Mouse (Mus musculus) frontal cortex, postnatal 14 days (tissue): ENCODE measurements around the gene Etaa1.
"Not testable (repeated sequence)": the region's sequence is repeated elsewhere in the genome, so short reads cannot be mapped to it uniquely, and the experiment has no call there.

ENCODE experiments used
- DNase-seq, 2 experiments: peaks; one replicate each; pipeline ENCODE4 v3.0.0; 2022; ENCODE audit warnings: low spot score in 2 of 2

The Etaa1 gene

DNA sequence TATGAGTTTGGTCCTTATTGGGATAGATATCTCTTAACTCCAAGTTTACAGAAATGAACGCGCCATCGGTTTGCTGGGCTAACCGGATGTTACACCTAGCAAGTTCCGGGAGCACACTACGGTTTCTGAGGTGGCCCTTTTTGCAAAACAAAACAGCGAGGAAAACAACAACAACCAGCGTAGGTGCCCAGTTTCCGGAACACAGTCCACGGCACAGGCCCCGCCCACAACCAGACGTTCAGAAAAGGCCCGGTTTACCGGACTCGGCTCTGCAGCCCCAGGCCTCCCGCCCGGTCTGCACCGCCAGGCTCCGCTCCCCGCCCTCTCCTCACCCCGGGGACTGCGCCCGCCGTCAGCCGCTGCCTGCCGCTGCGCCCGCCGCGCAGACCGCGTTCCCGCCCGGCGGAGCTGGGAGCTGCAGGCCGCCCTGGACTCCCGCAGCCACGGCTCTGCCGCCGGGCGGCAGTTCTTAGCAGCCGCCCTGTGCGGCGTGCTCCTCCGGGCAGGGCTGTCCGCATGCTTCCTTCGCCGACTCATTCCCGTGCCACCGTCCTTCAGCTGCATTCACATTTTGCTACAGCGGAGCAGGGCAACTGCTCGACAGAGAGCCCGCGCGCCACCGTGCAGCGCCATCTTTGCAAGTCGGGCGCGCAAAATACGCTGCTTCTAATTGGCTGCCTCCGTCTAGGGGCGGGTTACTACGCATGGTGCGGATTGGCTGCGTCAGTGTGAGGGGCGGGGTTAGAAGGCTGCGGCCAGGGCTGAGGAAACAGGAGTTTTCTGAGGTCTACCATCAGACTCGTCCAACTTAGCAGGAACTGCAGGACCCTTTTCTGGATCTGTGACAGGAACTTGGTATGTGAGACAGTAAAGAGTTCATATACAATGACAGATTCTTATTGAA lies at the start of gene Etaa1:
Gene Etaa1, minus strand, starts transcription at position 645 of the 904 bp plus-strand sequence.
- peak; percentile 88 to 93 for DNase-seq

DNA sequence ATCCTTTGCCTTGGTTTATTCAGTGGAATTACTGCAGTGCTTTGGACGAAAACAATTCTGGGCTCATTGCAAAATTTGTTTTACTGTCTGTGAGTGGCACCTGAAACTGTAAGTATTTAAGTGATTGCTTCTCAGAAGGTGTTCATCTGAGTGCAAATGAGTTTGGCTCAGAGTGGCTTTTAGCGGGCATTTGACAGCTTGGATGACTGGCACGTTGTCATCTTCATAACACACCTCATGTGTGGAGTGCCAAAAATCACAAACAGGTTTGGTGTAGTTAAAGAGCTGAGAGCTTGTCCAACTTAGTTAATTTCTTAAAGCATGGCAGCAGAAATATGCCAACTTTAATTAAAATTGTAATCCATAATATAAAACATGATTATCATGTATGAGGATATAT lies 40.5 kb upstream of the Etaa1 start:
- DNase-seq, result no peak

DNA sequence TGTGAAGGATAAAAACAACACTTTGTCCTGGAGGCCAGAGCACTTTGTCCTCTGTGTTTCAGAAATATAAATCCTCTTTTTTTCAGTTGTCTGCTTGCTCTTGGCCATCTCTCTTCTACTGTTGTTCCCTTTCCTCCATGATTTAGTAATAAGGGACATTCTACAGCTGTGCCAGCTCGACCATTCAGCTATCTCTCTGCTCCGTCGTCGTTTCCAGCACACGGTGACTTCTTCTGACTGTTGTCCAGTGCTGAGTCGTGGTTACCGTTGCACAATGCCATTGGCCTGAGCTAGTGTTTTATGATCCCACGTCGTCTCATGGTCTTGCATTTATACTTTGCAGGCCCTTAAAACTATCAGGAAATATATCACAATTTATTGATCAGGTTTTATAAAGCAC lies 38.6 kb upstream of the Etaa1 start:
- DNase-seq, result no peak

DNA sequence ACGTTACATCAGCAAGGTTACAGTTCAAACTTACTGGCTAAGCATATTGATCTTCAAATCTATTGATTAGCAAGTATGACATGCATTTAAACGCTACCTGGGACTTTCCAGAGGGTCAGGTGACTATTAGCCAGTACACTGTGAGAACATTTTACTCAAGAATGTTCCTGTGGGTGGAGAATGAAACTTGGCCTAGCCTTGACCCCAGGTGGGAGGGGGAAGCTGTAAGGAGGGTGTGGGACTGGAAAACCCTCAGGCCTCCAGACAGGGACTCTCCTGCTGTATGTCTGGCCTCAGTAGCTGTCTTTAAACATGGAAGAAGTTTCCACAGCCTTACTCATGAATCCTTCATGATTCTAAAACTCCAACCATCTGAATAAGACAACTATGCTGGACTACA lies 29.7 kb upstream of the Etaa1 start:
- no peak for DNase-seq

DNA sequence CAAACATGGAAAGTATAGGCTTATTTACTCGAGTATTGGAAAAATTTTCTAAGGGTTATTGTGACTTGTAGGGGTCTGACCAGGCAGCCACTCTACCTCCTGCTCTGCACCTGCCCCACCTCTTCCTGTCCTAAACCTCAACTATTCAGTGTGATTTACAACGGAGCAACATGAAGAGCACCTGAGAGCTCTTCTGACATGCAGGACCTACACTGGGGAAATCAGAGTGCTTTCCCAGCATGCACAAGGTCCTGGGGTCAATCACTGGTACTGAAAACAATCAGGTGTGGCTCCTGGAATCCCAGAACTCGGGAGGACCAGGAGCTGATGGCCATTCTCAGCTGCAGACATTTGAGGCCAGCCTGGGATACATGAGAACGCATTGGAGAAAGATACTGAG lies 27.6 kb upstream of the Etaa1 start:
- no peak for DNase-seq

DNA sequence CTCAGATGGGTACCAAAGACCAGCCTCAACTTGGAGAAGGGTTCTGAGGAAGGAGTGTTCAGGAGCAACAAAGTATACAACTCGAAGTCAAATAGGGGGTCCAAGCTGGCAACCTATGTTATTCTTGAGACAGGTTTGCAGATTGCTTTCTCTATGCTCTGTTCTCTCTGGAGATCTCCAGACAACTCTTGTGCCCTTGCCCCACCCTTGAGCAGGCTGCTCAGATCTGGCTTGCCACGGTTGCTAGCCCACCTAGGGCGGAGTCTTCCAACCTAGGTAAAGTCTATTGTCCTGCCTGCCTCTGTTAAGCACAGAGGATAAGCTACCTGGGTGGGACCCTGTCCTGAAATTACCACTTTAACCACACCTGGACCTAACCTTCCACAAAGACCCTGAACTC lies 21.9 kb upstream of the Etaa1 start:
- no peak for DNase-seq

DNA sequence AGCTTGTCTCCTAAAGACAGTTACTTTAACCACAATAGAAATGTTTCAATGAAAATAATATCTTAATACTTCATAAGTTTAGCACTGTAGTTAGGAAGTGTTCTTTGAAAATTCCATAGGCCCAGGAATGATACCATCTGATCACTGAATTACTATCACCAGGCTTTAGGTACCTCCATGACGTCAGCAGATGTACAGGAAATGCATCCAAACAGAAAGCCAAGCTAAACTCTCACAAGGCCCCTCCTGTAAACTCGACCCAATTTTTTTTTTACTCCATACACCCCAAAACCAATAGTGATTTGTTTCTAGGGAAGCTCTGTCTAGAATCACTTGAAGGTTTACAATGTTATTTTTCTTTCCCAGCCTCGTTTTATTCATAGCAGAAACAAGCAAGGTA lies 884 bp downstream of the Etaa1 start:
- DNase-seq, result no peak

DNA sequence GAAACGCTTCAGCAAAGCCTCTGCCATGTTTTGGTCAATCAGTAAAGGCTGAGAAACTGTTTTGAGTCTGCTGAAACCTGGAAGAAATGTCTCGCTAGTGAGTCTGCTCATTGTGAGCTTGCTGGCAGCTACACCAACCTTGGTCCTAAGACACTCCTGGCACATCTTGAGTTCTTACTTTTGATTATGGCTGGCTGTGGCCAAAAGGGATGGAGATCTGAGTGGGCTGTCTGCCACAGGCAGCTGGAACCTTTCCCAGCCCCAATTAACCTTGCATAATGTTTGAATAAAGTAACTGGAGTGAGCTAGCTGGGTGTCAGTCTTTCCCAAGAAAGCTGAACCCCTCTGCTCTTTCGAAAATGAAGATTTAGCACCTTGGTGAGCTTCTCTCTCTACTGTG lies 2.3 kb downstream of the Etaa1 start:
- DNase-seq, result peak; percentile 30 to 39

DNA sequence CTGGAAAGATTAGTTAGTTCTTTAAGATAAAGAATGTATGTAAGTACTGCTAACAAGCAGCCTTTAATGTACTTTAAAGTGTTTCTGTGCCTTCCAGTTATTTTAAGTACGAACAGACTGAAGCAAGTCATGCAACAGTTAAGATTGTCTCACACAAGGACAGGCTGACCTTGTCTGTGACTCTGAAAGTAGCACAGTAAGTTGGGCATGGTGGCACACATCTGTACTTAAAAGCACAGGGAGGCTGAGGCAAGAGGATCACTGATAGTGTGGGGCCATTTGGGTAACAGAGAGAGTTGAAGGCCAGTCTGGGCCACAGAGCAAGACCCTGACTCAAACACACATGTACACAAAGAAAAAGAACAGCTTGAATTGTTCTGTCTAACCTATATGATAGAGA lies 14.5 kb downstream of the Etaa1 start:
- no peak for DNase-seq

DNA sequence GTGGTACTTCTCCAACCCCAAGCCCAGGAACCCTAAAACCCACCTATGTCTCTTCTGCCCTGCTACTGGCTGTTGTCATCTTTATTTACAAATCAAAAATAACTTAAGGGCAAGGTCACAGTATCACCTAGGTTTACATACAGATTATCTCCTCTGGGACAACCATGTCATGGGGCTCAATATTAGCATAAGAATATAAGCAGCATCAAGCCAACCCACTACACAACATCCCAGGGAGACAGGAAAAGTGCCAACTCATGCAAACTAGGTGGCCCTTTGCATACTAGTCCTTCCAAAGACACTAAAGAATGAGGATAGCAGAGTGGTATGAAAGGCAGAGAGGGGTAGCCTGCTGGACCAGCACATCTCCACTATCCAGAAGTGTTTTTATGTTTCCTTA lies 15.7 kb downstream of the Etaa1 start:
- DNase-seq, result no peak

DNA sequence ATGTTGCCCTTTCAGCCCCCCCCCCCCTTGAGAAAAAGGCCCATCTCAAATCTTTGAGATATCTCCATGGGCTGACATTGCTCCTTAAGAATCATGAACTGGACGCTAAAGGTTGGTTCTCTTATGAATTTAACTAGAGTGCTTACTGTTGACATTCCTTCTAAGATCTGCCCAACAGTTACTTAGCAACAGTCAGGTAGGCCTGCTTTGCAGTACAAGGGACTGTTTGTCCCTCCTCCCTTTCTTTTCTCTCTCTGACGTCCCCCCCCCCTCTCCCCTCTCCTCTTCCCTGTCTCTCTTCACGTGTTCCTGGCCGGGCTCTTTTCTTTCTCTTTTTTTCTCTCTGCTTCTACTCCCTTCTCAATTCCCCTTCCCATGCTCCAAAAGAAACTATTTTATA lies 35.8 kb downstream of the Etaa1 start:
- DNase-seq, result no peak

DNA sequence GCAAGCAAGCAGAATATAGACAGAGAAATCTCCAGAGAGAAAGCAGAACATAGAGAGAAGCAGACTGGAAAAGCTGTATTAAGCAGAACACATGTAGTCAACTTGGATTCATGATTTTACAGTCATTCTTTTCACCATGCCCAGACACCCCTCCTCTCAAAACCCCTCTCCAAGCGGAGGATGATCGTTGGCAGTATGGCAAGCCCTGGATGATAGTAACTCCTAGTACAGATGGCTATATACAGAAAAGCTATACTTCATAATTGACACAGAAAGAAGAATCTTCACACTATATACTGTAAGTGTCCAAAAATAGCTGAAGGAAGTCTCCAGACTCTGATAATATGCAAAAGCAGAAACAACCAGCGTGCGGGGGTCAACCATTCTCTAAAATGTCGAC lies 36.6 kb downstream of the Etaa1 start:
- DNase-seq, result no peak

DNA sequence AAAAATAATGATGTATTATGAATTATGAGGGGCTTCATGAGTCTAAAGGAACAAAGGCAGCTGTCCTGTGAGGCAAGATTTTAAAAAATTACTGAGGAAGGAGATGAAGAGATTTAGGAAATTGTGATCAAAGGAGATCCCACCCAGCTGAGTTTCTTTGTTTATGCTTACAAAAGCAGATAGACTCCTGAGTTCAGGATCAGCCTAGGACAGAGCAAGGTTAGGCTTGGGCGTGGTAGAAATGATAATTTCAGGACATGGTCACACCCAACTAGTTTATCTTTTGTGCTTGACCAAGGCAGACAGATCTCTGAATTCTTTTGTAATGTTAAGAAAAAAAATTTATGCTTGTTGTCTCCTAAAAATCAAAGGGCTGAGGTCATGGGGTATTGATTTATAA lies 37.2 kb downstream of the Etaa1 start:
- DNase-seq, result no peak

DNA sequence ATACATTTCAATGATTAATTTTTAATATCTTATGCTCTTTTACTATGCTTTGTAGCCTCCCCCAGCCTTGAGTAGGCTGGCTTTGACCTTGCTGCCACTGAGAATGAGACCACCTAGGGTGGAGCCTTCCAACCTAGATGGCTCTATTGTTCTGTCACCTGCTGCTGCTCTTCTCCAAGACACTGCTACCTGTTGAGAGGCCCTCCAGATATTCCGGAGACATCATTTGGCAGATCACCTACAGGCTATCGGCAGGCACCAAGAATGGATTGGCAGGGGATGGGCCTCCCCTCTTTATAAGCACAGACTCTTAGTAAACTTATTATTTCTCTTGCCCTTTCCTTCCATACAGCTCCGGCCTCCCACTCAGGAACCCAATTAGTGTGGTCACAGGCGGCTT lies 52.7 kb downstream of the Etaa1 start:
- DNase-seq, result not testable (repeated sequence)
